Mouse (Mus musculus) heart, postnatal 0 days (tissue): ENCODE results near the gene Sec14l5. TPM values are rescaled to one million over a fixed set of nuclear protein-coding genes. Genes with fewer than 3 reads are reported as not detected.

Source experiments
- ATAC-seq: fragments of 200-750 bp; cut with Nextera tagmentation; 2 replicates; pipeline ENCODE4 v1.8.0; 2017; ENCODE audit warnings: low read depth, moderate number of reproducible peaks, moderate library complexity; ENCODE audit not compliant: insufficient read depth
- DNase-seq: peaks from one replicate; pipeline ENCODE4 v3.0.0-alpha.2; 2016; ENCODE audit warnings: low spot score
- H3K27ac ChIP-seq: fragments of 300-500 bp; sonication (generic); 2 replicates; pipeline ENCODE4 v1.5.1; 2014; ENCODE audit warnings: low read depth, mild to moderate bottlenecking
- H3K27me3 ChIP-seq: fragments of 300-500 bp; sonication (generic); 2 replicates; pipeline ENCODE4 v1.6.1; 2014; ENCODE audit warnings: low read length, mixed read lengths; ENCODE audit not compliant: control insufficient read depth, insufficient read depth
- H3K36me3 ChIP-seq: fragments of 300-500 bp; sonication (generic); replicated peaks from 2 replicates; pipeline ENCODE4 v1.6.1; 2014; ENCODE audit warnings: low read length, mixed read lengths; ENCODE audit not compliant: control insufficient read depth, insufficient read depth
- H3K4me1 ChIP-seq: fragments of 300-500 bp; sonication (generic); 2 replicates; pipeline ENCODE4 v1.6.1; 2014; ENCODE audit warnings: antibody characterized with exemption; ENCODE audit not compliant: control insufficient read depth, insufficient read depth
- H3K4me2 ChIP-seq: fragments of 300-500 bp; sonication (generic); 2 replicates; pipeline ENCODE4 v1.6.1; 2014; ENCODE audit warnings: low read depth, mild to moderate bottlenecking, low read length, moderate library complexity
- H3K4me3 ChIP-seq: fragments of 300-500 bp; sonication (generic); 2 replicates; pipeline ENCODE4 v1.5.1; 2014; ENCODE audit warnings: low read depth, low read length
- H3K9ac ChIP-seq: fragments of 300-500 bp; sonication (generic); replicated peaks from 2 replicates; pipeline ENCODE4 v1.6.1; 2014; ENCODE audit warnings: low read depth, low read length, mixed read lengths
- H3K9me3 ChIP-seq: fragments of 300-500 bp; sonication (generic); replicated peaks from 2 replicates; pipeline ENCODE4 v1.6.1; 2016; ENCODE audit warnings: low read length; ENCODE audit not compliant: control insufficient read depth
- CTCF ChIP-seq: IDR thresholded peaks from 2 replicates; pipeline ENCODE4 v1.5.1; 2016; ENCODE audit warnings: antibody characterized with exemption, control low read depth, low read depth
- EP300 ChIP-seq: IDR thresholded peaks from 2 replicates; pipeline ENCODE4 v1.6.1; 2016; ENCODE audit warnings: antibody characterized with exemption, low read depth
- WGBS: fragments of 180-500 bp; shearing (Covaris S2); extraction: QIAGEN DNeasy Blood & Tissue Kit; methylation state at CpG from one replicate; pipeline ENCODE4 v1.1.7; 2014; 5-methylcytosine and 5-hydroxymethylcytosine counted together
- polyA plus RNA-seq: library from polyadenylated mRNA; unstranded; fragments of >200 nt; fragmentation: Nextera tagmentation; extraction: Ambion mirVana; gene quantifications from 2 replicates; pipeline ENCODE4 v1.2.1, GENCODE M21; 2015
- total RNA-seq: library from RNA; depleted of rRNA; stranded (reverse); fragments of >200 nt; gene quantifications from 2 replicates; pipeline ENCODE4 v1.2.3, GENCODE M21; 2014; ENCODE audit warnings: low replicate concordance; rRNA removed

The Sec14l5 gene
- not detected in 2 replicates for total RNA-seq
- polyA plus RNA-seq: not detected in 2 replicates

GRCm38 (mm10) chr16:5147037-5147385 is at the start of gene Sec14l5:
Gene Sec14l5 (plus strand): TSS chr16:5147109.
- H3K4me2 ChIP-seq: peak within 1 kb of the TSS; percentile 63
- TF ChIP-seq EP300 (no peak), CTCF (no peak)
- H3K9me3 ChIP-seq: no peaks in the 10 kb centered on the region
- no peak for ATAC-seq
- peaks cover 7% of the 10 kb centered on the region; the same call in 1 of the 2 replicates for H3K4me1 ChIP-seq
- WGBS: 20% methylated on average over 13 of the region's 13 CpGs
- peaks cover 22% of the 10 kb centered on the region for H3K27me3 ChIP-seq
- H3K36me3 ChIP-seq: no peaks in the 10 kb centered on the region
- H3K4me3 ChIP-seq: peak within 1 kb of the TSS; percentile 23
- no peak within 1 kb of the TSS for H3K27ac ChIP-seq
- no peak for DNase-seq
- no peak within 1 kb of the TSS for H3K9ac ChIP-seq

- Histone ChIP-seq H3K27me3 (no peaks in the 10 kb centered on the region), H3K4me3 (no peak overlapping the region), H3K9me3 (no peaks in the 10 kb centered on the region), H3K4me2 (no peak overlapping the region), H3K4me1 (no peaks in the 10 kb centered on the region), H3K36me3 (no peaks in the 10 kb centered on the region), H3K27ac (no peak overlapping the region), H3K9ac (no peak overlapping the region)
- no peak for ATAC-seq
- WGBS: 59% methylated on average over 6 of the region's 6 CpGs
- TF ChIP-seq CTCF: no peak
- no peak for DNase-seq
Measured at GRCm38 (mm10) chr16:5101000-5101399, 45.9 kb upstream of the Sec14l5 start.

- TF ChIP-seq CTCF (no peak), EP300 (no peak)
- H3K27ac ChIP-seq: no peak overlapping the region
- no peak overlapping the region for H3K4me2 ChIP-seq
- no peaks in the 10 kb centered on the region for H3K27me3 ChIP-seq
- ATAC-seq (no peak), DNase-seq (no peak)
- no peak overlapping the region for H3K4me3 ChIP-seq
- no peak overlapping the region for H3K9ac ChIP-seq
- no peaks in the 10 kb centered on the region for H3K9me3 ChIP-seq
- no peaks in the 10 kb centered on the region for H3K4me1 ChIP-seq
- WGBS: 84% methylated on average over 7 of the region's 7 CpGs
- no peaks in the 10 kb centered on the region for H3K36me3 ChIP-seq
Measured at GRCm38 (mm10) chr16:5109877-5110276, 37.0 kb upstream of the Sec14l5 start.

GRCm38 (mm10) chr16:5111021-5111420 is 35.9 kb upstream of the Sec14l5 start:
- no peaks in the 10 kb centered on the region for H3K36me3 ChIP-seq

GRCm38 (mm10) chr16:5113002-5113550 is 33.8 kb upstream of the Sec14l5 start:
- Histone ChIP-seq H3K36me3 (no peaks in the 10 kb centered on the region), H3K27me3 (no peaks in the 10 kb centered on the region), H3K4me2 (no peak overlapping the region), H3K4me3 (no peak overlapping the region), H3K9ac (no peak overlapping the region), H3K9me3 (no peaks in the 10 kb centered on the region), H3K27ac (no peak overlapping the region), H3K4me1 (no peaks in the 10 kb centered on the region)
- TF ChIP-seq EP300 (no peak), CTCF (no peak)
- 43% methylated on average over 4 of the region's 4 CpGs for WGBS
- DNase-seq: no peak
- peak; percentile 24; the same call in 1 of the 2 replicates for ATAC-seq

More at GRCm38 (mm10) chr16:5111021-5111420, 35.9 kb upstream of the Sec14l5 start:
- Histone ChIP-seq H3K27ac (no peak overlapping the region), H3K27me3 (no peaks in the 10 kb centered on the region), H3K9ac (no peak overlapping the region), H3K4me1 (no peaks in the 10 kb centered on the region), H3K9me3 (no peaks in the 10 kb centered on the region), H3K4me2 (no peak overlapping the region), H3K4me3 (no peak overlapping the region)
- 81% methylated on average over 3 of the region's 3 CpGs for WGBS
- TF ChIP-seq EP300 (no peak), CTCF (no peak)
- DNase-seq (no peak), ATAC-seq (no peak)

DNA sequence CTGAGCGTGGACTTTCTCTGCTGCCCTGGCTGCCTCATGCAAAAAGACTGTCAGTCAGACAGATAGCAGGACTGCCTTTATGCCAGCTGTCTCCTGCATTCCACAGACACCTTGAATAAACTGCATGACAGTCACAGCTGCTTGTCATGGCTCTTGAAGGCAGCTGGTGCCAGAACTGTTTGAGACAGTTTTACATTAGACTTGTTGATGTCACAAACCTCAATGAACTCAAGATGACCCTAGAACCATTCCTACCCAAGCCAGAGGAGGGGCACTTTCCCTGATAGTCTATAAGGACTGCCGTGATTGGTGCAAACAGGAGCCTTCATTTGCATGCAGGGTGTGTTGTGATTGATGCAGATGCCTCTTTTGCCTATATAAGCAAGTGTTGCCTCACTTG is 33.3 kb upstream of the Sec14l5 start:
- WGBS: 35% methylated on average over 2 of the region's 2 CpGs
- Histone ChIP-seq H3K4me2 (no peak overlapping the region), H3K27ac (no peak overlapping the region), H3K9ac (no peak overlapping the region), H3K4me3 (no peak overlapping the region), H3K36me3 (no peaks in the 10 kb centered on the region), H3K4me1 (no peaks in the 10 kb centered on the region), H3K9me3 (no peaks in the 10 kb centered on the region), H3K27me3 (no peaks in the 10 kb centered on the region)
- ATAC-seq (peak; percentile 57; the same call in 1 of the 2 replicates), DNase-seq (no peak)
- TF ChIP-seq CTCF: no peak
- TF ChIP-seq EP300: no peak
